9 mouse cellular contexts compared by ENCODE assay signal in genomic region chr4:43652726-43653125, GRCm38 (mm10). TPM values are rescaled to one million over a fixed set of nuclear protein-coding genes. Genes with fewer than 3 reads are reported as not detected.
DNase-seq lines count a peak whose midpoint lies in the region; ATAC-seq and TF ChIP-seq lines count a peak whose summit lies in the region.
"Had no signal": no experiment of that assay in that cellular context is flagged by ENCODE, and none has a peak within 500 bp of the region (broad histone marks: within the 10 kb centered on the region; RNA-seq: fewer than 3 reads in every experiment).

No protein-coding gene starts in this region.

- no peak for TF ChIP-seq EP300 in liver, postnatal 0 days (IDR thresholded peaks at IDR 0.05; ENCODE audit: low read depth)

- ATAC-seq in liver, embryonic 12.5 days = no peak
- ATAC-seq in liver, postnatal 0 days = no peak
- no peak for ATAC-seq in forebrain, embryonic 16.5 days
- ATAC-seq in neural tube, embryonic 13.5 days (ENCODE audit: low read depth) = no peak

- H3K36me3 ChIP-seq in liver, embryonic 12.5 days = peaks cover 9% of the 10 kb centered on the region
- no peaks in the 10 kb centered on the region for H3K36me3 ChIP-seq in liver, postnatal 0 days (replicated peaks; ENCODE audit: insufficient read depth, low read length)
- H3K36me3 ChIP-seq in forebrain, embryonic 16.5 days (ENCODE audit: control insufficient read depth, insufficient read depth) = 0 out of 2 replicates have a peak, but pooled peaks cover 8% of the 10 kb centered on the region
- H3K36me3 ChIP-seq in limb, embryonic 10.5 days = peaks cover 12% of the 10 kb centered on the region; the same call in 1 of the 2 replicates
- H3K36me3 ChIP-seq in neural tube, embryonic 13.5 days = peaks cover 43% of the 10 kb centered on the region

- no peak overlapping the region; the same call in 1 of the 2 replicates for H3K27ac ChIP-seq in liver, embryonic 12.5 days
- H3K27ac ChIP-seq in liver, postnatal 0 days (ENCODE audit: low read depth) = no peak overlapping the region
- H3K27ac ChIP-seq in forebrain, embryonic 16.5 days (ENCODE audit: low read length) = no peak overlapping the region
- no peak overlapping the region for H3K27ac ChIP-seq in limb, embryonic 10.5 days
- no peak overlapping the region; the same call in 1 of the 2 replicates for H3K27ac ChIP-seq in neural tube, embryonic 13.5 days (replicated peaks)

- H3K9me3 ChIP-seq in liver, embryonic 12.5 days (replicated peaks) = peaks cover 8% of the 10 kb centered on the region
- H3K9me3 ChIP-seq in liver, postnatal 0 days (ENCODE audit: low read length) = peaks cover 3% of the 10 kb centered on the region; the same call in 1 of the 2 replicates
- 0 out of 2 replicates have a peak, but pooled peaks cover 3% of the 10 kb centered on the region for H3K9me3 ChIP-seq in forebrain, embryonic 16.5 days (ENCODE audit: control insufficient read depth, low read length)
- no peaks in the 10 kb centered on the region for H3K9me3 ChIP-seq in limb, embryonic 10.5 days (replicated peaks)
- peaks cover 5% of the 10 kb centered on the region for H3K9me3 ChIP-seq in neural tube, embryonic 13.5 days

- no peak for TF ChIP-seq CTCF in liver, postnatal 0 days (IDR thresholded peaks at IDR 0.05; ENCODE audit: low read depth)

- H3K4me1 ChIP-seq in liver, embryonic 12.5 days = peaks cover 37% of the 10 kb centered on the region
- H3K4me1 ChIP-seq in liver, postnatal 0 days (ENCODE audit: insufficient read depth) = peaks cover 14% of the 10 kb centered on the region
- H3K4me1 ChIP-seq in forebrain, embryonic 16.5 days (replicated peaks; ENCODE audit: control insufficient read depth, insufficient read depth, low read length) = peaks cover 8% of the 10 kb centered on the region
- H3K4me1 ChIP-seq in limb, embryonic 10.5 days = peaks cover 23% of the 10 kb centered on the region
- peaks cover 26% of the 10 kb centered on the region for H3K4me1 ChIP-seq in neural tube, embryonic 13.5 days (replicated peaks)

- WGBS in liver, embryonic 12.5 days (ENCODE audit: insufficient replicate concordance) = 71% methylated on average over 4 of the region's 4 CpGs
- 82% methylated on average over 4 of the region's 4 CpGs for WGBS in liver, postnatal 0 days (ENCODE audit: insufficient replicate concordance)
- 90% methylated on average over 4 of the region's 4 CpGs for WGBS in forebrain, embryonic 16.5 days
- 85% methylated on average over 4 of the region's 4 CpGs for WGBS in limb, embryonic 10.5 days
- WGBS in neural tube, embryonic 13.5 days = 87% methylated on average over 4 of the region's 4 CpGs

- no peaks in the 10 kb centered on the region; the same call in 1 of the 2 replicates for H3K27me3 ChIP-seq in liver, embryonic 12.5 days (replicated peaks)
- H3K27me3 ChIP-seq in liver, postnatal 0 days (ENCODE audit: insufficient read depth, low read length) = no peaks in the 10 kb centered on the region
- H3K27me3 ChIP-seq in forebrain, embryonic 16.5 days (replicated peaks; ENCODE audit: control insufficient read depth, insufficient read depth, low read length) = no peaks in the 10 kb centered on the region
- no peaks in the 10 kb centered on the region for H3K27me3 ChIP-seq in limb, embryonic 10.5 days (ENCODE audit: low read depth, poor library complexity, severe bottlenecking)
- H3K27me3 ChIP-seq in neural tube, embryonic 13.5 days = no peaks in the 10 kb centered on the region

- peak overlapping the region; percentile 66 for H3K4me2 ChIP-seq in liver, embryonic 12.5 days
- no peak overlapping the region for H3K4me2 ChIP-seq in liver, postnatal 0 days (ENCODE audit: low read depth, low read length)
- no peak overlapping the region; the same call in 1 of the 2 replicates for H3K4me2 ChIP-seq in forebrain, embryonic 16.5 days (ENCODE audit: low read length)
- H3K4me2 ChIP-seq in neural tube, embryonic 13.5 days = peak overlapping the region; percentile 49

- DNase-seq in liver, postnatal 0 days = no peak
- no peak for DNase-seq in limb, embryonic 10.5 days (ENCODE audit: low spot score)
- no peak for DNase-seq in right cerebral cortex, adult 2 months (ENCODE audit: low spot score in 2 of 2)
- no peak for DNase-seq in lung, postnatal 14 days
- DNase-seq in cerebellum, postnatal 4 days (ENCODE audit: low spot score in 2 of 2) = no peak
- DNase-seq: gastrocnemius, postnatal 10 days had no signal

- H3K4me3 ChIP-seq in liver, embryonic 12.5 days = 0 out of 2 replicates have a peak overlapping the region, but pooled peaks have one; percentile 47
- H3K4me3 ChIP-seq in liver, postnatal 0 days (ENCODE audit: low read depth, low read length) = no peak overlapping the region
- H3K4me3 ChIP-seq in forebrain, embryonic 16.5 days (replicated peaks; ENCODE audit: low read length) = peak overlapping the region; percentile 32
- peak overlapping the region; percentile 39 for H3K4me3 ChIP-seq in limb, embryonic 10.5 days
- H3K4me3 ChIP-seq in neural tube, embryonic 13.5 days = 0 out of 2 replicates have a peak overlapping the region, but pooled peaks have one; percentile 28

- H3K9ac ChIP-seq in liver, embryonic 12.5 days = peak overlapping the region; percentile 45; the same call in 1 of the 2 replicates
- H3K9ac ChIP-seq in liver, postnatal 0 days (replicated peaks) = no peak overlapping the region; the same call in 1 of the 2 replicates
- no peak overlapping the region for H3K9ac ChIP-seq in forebrain, embryonic 16.5 days (replicated peaks; ENCODE audit: low read depth, low read length)
- peak overlapping the region; percentile 31; the same call in 1 of the 2 replicates for H3K9ac ChIP-seq in neural tube, embryonic 13.5 days

RNA-seq across cellular contexts. Expression of gene Spag8, which starts 0.7 kb away (rescaled TPM):
- polyA plus RNA-seq in liver, embryonic 12.5 days (2016; fragmentation: Nextera tagmentation; extraction: Ambion mirVana) = 0.20 and 0.36 TPM in 2 replicates
- polyA plus RNA-seq in liver, postnatal 0 days (2015; fragmentation: Nextera tagmentation; extraction: Ambion mirVana) = not detected in 2 replicates
- 5.2 and 5.8 TPM in 2 replicates for polyA plus RNA-seq in forebrain, embryonic 16.5 days (2015; fragmentation: Nextera tagmentation; extraction: Ambion mirVana)
- polyA plus RNA-seq in limb, embryonic 10.5 days (2016; fragmentation: Nextera tagmentation; extraction: Ambion mirVana) = 1.0 and 1.2 TPM in 2 replicates
- 3.5 and 4.1 TPM in 2 replicates for polyA plus RNA-seq in neural tube, embryonic 13.5 days (2015; fragmentation: Nextera tagmentation; extraction: Ambion mirVana)

RNA-seq across cellular contexts. Expression of gene Hint2, which starts 3.5 kb away (rescaled TPM):
- polyA plus RNA-seq in liver, embryonic 12.5 days (2016; fragmentation: Nextera tagmentation; extraction: Ambion mirVana) = 59.8 and 66.1 TPM in 2 replicates
- polyA plus RNA-seq in liver, postnatal 0 days (2015; fragmentation: Nextera tagmentation; extraction: Ambion mirVana) = 159 and 186 TPM in 2 replicates
- 61.1 and 66.3 TPM in 2 replicates for polyA plus RNA-seq in forebrain, embryonic 16.5 days (2015; fragmentation: Nextera tagmentation; extraction: Ambion mirVana)
- 61.9 and 66.4 TPM in 2 replicates for polyA plus RNA-seq in limb, embryonic 10.5 days (2016; fragmentation: Nextera tagmentation; extraction: Ambion mirVana)
- 76.8 and 84.9 TPM in 2 replicates for polyA plus RNA-seq in neural tube, embryonic 13.5 days (2015; fragmentation: Nextera tagmentation; extraction: Ambion mirVana)

RNA-seq across cellular contexts. Expression of gene Tmem8b, which starts 16.0 kb away (rescaled TPM):
- 0.44 and 0.53 TPM in 2 replicates for polyA plus RNA-seq in liver, embryonic 12.5 days (2016; fragmentation: Nextera tagmentation; extraction: Ambion mirVana)
- 0.29 and 0.33 TPM in 2 replicates for polyA plus RNA-seq in liver, postnatal 0 days (2015; fragmentation: Nextera tagmentation; extraction: Ambion mirVana)
- 14.6 and 15.5 TPM in 2 replicates for polyA plus RNA-seq in forebrain, embryonic 16.5 days (2015; fragmentation: Nextera tagmentation; extraction: Ambion mirVana)
- polyA plus RNA-seq in limb, embryonic 10.5 days (2016; fragmentation: Nextera tagmentation; extraction: Ambion mirVana) = 2.2 and 3.4 TPM in 2 replicates
- 13.5 and 15.6 TPM in 2 replicates for polyA plus RNA-seq in neural tube, embryonic 13.5 days (2015; fragmentation: Nextera tagmentation; extraction: Ambion mirVana)

RNA-seq across cellular contexts. Expression of gene Fam221b, which starts 16.2 kb away (rescaled TPM):
- polyA plus RNA-seq in liver, embryonic 12.5 days (2016; fragmentation: Nextera tagmentation; extraction: Ambion mirVana) = 1.5 and 1.8 TPM in 2 replicates
- polyA plus RNA-seq in liver, postnatal 0 days (2015; fragmentation: Nextera tagmentation; extraction: Ambion mirVana) = 1.7 and 1.8 TPM in 2 replicates
- 1.3 and 1.5 TPM in 2 replicates for polyA plus RNA-seq in forebrain, embryonic 16.5 days (2015; fragmentation: Nextera tagmentation; extraction: Ambion mirVana)
- polyA plus RNA-seq in limb, embryonic 10.5 days (2016; fragmentation: Nextera tagmentation; extraction: Ambion mirVana) = 1.6 and 1.7 TPM in 2 replicates
- 2.4 and 2.9 TPM in 2 replicates for polyA plus RNA-seq in neural tube, embryonic 13.5 days (2015; fragmentation: Nextera tagmentation; extraction: Ambion mirVana)

RNA-seq across cellular contexts. Expression of gene Npr2, which starts 21.0 kb away (rescaled TPM):
- polyA plus RNA-seq in liver, embryonic 12.5 days (2016; fragmentation: Nextera tagmentation; extraction: Ambion mirVana) = 1.5 and 2.1 TPM in 2 replicates
- polyA plus RNA-seq in liver, postnatal 0 days (2015; fragmentation: Nextera tagmentation; extraction: Ambion mirVana) = 0.54 and 0.82 TPM in 2 replicates
- polyA plus RNA-seq in forebrain, embryonic 16.5 days (2015; fragmentation: Nextera tagmentation; extraction: Ambion mirVana) = 13.3 and 15.0 TPM in 2 replicates
- 2.8 and 4.8 TPM in 2 replicates for polyA plus RNA-seq in limb, embryonic 10.5 days (2016; fragmentation: Nextera tagmentation; extraction: Ambion mirVana)
- polyA plus RNA-seq in neural tube, embryonic 13.5 days (2015; fragmentation: Nextera tagmentation; extraction: Ambion mirVana) = 26.9 and 27.8 TPM in 2 replicates

Comparison
In these comparisons a context has a peak if more than half of its experiments do, and no peak if none do; other contexts are left out.
1. H3K4me2 ChIP-seq: peak in liver, embryonic 12.5 days (single experiment) and neural tube, embryonic 13.5 days (single experiment); none in liver, postnatal 0 days (single experiment) and forebrain, embryonic 16.5 days (single experiment).
2. H3K9ac ChIP-seq: peak in liver, embryonic 12.5 days (single experiment) and neural tube, embryonic 13.5 days (single experiment); none in liver, postnatal 0 days (single experiment) and forebrain, embryonic 16.5 days (single experiment).